Mouse (Mus musculus) olfactory bulb, adult 2 months (tissue): ENCODE data around the gene Cxcl5.

Experiments used
- CTCF ChIP-seq: fragments of 200-500 bp; IDR thresholded peaks from 2 replicates; pipeline ENCODE4 v1.5.1; 2012; ENCODE audit warnings: low read depth, mild to moderate bottlenecking, low read length, moderate library complexity; ENCODE audit not compliant: insufficient read depth
- POLR2A ChIP-seq: fragments of 200-500 bp; IDR thresholded peaks from 2 replicates; pipeline ENCODE4 v1.6.1; 2012; ENCODE audit warnings: mild to moderate bottlenecking, low read depth, low read length, moderate library complexity; ENCODE audit not compliant: insufficient read depth

DNA sequence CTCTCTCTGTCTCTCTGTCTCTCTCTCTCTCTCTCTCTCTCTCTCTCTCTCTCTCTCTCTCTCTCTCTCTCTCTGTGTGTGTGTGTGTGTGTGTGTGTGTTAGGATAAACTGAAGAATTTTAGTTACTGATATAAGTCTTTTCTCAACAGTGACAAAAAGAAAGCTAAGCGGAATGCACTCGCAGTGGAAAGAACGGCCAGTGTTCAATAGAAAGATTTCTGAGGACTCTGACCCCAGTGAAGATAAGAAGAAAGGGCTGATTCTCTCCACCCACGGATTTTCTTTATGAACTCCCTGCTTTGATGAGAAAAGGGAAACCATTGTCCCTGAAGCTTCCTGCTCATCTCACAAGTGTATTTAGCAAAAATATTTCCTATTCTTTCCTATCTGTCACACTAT lies 1.1 kb downstream of the Cxcl5 start:
- TF ChIP-seq POLR2A: no peak
- TF ChIP-seq CTCF: no peak
